Mouse (Mus musculus): ENCODE measurements around the gene Vstm2b.

- TF ChIP-seq TAL1 (IDR thresholded peaks at IDR 0.05; ENCODE audit: low read length) (no peak), GATA1 (IDR thresholded peaks at IDR 0.05; ENCODE audit: low read length) (no peak)
Observed at GRCm38 (mm10) chr7:40898096-40898710, at the start of gene Vstm2b.
